Mouse (Mus musculus): ENCODE results near the gene Kxd1.

Gene Kxd1

DNA sequence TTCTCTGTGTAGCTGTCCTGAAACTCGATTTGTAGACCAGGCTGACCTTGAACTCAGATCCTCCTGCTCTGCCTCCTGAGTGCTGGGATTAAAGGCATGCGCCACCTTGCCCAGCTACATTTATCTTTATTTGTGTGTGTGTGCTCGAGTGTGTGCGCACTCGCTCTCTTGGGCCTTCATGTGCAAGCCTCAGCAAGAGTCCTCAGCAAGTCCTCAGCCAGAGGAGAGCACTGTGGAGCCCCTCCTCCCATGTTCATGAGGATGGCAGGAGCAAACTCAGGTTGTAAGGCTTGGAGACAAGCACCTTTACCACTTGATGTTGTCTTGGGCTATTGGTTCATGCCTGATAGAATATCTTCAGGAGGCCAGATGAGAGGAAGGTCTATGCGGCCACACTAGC is 20.0 kb upstream of the Kxd1 start:
- DNase-seq (ENCODE audit: low spot score): no peak

DNA sequence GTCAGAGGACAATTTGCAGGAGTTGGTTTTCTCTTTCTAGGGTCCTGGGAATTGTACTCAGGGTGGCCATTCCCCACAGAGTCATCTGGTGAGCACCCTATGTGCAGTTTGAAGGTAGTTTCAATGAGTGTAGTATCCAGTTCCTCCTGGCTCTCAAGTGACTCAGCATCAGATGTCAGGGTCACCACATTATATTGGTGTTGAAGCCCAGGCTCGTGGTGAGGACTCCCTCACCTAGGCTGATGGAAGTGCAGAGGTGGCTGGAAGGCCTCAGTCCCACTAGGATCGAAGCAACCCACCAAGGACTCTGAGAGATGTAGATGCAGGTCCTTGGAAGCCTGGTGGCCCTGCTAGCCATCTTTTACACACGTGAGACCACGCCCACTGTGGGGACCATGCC is 18.7 kb upstream of the Kxd1 start:
- no peak for DNase-seq (ENCODE audit: low spot score)

DNA sequence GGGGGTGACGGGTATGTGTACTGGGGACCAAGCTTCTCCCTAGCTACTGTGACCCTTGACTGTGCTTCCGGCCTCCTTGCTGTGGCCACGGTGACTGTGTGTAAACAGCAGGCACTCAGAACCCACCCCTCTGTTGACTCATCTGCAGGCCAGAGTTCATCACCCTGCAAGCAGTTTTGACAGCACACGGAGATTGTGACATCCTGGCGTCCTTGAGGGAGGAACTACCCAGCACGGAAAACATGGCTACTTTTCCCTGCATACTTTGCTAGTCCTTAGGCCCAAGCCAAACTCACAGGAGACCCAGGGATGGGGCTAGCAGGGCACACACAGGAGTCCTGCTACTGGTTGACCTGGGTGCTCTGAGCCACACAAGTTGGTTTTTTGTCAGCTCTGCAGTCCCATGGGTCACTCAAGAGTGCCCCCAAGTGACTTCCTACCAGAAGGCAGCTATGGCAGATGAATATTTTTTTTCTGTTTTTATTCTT is 16.5 kb upstream of the Kxd1 start:
- DNase-seq (ENCODE audit: low spot score): no peak

DNA sequence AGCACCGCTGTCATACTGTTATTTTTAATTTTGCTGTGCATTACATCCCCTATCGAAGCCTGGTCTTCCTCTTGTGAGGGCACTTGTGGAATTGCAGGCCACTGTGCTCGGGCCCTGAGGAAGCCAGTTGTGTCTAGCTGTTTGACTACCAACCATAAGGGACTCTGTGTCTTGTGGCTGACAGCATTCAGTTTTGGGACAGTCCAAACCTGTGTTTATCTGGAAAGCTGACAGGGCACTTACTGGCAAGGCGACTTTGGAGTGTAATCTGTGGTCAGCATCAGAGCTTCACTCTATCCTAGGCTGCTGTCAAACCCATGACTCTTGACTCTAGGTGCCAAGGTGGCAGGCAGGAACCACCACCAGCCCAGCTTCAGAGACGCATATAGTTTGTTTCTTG is 13.3 kb upstream of the Kxd1 start:
- no peak for DNase-seq (ENCODE audit: low spot score)

DNA sequence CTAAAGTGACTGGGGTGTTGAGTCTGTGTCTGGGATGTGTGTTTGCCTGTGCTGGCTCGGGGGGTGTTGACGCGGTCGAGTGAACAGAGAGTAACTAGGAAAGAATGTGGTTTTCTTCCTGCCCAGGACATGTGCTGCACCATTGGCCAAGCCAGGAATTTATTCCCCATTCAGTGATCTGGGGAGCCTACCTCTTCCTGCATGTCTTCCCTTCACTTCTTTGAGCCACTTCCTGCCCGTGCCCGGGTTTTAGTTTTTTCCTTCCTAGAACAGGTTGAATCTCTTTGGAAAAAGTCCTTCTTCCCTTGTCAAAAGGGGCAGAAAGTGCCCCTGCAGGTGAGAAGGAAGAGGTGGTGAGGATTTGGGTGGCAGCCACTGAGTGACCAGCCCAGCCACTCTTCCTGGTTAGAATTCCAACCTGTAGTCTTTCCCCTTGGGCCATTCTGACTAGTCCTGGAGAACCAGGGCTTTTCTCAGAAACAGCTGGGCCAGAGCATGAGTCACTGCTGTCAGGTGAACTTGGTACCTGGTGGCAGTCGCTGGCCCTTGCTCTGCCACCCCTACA is 12.8 kb upstream of the Kxd1 start:
- DNase-seq (ENCODE audit: low spot score): no peak

DNA sequence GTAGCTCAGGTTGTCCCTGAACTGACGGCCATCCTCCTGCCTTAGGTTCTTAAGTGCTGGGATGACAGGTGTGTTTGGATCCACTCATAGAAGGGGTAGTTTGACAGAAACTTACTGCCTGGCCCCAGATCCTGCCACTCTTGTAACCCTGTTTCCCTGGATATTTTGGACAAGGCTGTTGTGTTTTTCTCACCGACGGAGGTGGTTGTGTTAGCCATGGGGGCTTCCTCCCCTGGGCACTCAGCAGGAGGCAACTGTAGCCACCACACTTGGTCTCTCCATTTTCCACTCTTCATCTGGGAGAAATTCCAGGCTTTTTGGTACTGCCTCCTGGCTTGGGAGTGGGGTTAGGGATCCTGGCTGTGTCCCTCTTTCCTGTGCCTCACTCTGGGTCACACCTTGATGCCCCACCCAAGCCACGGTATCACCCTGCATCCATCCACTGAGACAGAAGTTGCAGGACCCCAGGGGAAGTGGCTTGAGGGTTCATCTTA is 12.3 kb upstream of the Kxd1 start:
- DNase-seq (ENCODE audit: low spot score): no peak

GRCm38 (mm10) chr8:70539077-70539813 is 11.5 kb upstream of the Kxd1 start, which contains the start of gene Ell:
Ell (plus strand) TSS chr8:70539457.
- peak; percentile 99 for DNase-seq (ENCODE audit: low spot score)

- peak; percentile 98 for DNase-seq (ENCODE audit: low spot score)
Measured at GRCm38 (mm10) chr8:70538633-70539076, 10.9 kb upstream of the Kxd1 start.

DNA sequence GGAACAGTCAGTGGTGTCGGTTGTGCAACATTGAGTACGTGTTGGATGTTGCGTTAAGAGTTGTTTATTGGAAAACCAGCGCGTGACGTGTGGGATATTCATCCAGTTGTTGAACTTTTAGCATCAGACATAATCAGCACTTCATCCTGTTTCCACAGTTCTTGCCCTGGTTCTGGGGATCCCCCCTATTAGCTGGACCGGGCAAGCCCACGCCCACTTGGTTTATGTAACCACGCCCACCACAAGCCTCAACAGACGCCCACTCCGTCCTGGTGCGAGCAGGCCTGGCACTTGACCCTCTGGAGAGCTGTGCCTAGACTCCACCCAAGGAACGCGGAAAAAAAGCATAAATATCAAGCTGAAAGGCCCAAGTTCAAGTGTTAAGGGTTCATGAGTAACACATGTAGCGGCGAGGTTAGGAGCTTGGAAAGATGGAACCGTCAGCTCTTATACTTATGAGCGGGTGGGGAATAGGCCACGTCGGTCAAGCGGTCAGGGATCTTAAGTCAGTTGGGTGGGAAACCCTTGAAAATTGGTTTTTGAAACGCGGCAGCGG is 10.3 kb upstream of the Kxd1 start:
- no peak for DNase-seq (ENCODE audit: low spot score)

DNA sequence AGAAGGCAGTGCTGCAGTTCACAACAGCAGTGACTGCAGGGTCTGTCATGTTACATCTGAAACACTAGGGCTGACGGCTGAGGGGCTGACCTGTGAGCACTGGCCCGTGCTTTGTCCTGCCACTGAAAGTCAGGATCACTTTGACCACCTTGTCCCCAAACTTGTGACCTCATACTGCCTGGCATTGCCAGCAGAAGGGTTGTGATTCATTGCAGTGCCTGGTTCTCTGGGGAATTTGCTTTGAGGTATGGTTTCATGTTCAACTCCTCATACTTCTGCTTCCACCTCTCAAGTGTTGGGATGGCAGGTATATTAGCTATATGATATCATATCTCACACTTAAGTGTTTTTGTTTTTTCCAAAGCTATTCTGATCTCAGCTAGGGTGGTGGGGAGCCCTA is 7.9 kb upstream of the Kxd1 start:
- DNase-seq (ENCODE audit: low spot score): no peak

DNA sequence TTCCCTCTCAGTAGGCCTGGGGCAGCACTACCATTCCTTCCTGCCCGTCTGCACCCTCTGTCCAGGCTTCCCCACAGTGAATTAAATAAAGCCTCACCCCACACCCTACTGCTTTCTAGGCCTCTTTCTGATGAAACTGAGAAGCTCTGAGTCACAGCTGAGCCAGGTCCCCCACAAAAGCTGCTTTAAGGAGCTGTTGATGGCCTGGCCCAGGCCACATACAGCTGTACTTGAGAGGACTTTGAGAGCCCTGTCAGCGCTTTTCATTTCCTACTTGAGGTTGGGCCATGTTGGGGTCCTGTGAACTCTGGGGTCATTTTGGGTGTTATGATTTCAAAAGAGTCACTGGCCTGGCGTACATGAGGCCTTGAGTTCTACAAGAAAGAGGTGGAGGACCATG is 7.5 kb upstream of the Kxd1 start:
- no peak for DNase-seq (ENCODE audit: low spot score)

- DNase-seq (ENCODE audit: low spot score): no peak
Measured at GRCm38 (mm10) chr8:70534281-70534680, 6.5 kb upstream of the Kxd1 start.

DNA sequence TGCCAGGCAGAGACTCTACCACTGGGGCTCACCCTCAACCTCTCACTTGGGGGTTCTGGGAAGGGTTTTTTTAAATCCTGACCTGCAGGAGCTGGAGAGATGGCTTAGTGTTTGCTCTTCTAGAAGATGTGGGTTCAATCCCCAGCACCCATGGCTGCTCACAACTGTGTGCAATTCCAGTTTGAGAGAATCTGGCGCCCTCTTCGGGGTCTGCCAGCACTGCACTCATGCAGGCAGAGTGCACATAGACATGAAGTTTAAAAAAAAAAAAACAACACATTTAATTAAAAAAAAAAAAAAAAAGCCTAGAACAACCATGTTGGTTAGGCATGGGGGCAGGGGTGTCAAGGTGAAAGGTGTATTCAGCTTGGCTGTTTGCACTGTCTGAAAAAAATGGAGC is 2.6 kb upstream of the Kxd1 start:
- DNase-seq (ENCODE audit: low spot score): no peak

DNA sequence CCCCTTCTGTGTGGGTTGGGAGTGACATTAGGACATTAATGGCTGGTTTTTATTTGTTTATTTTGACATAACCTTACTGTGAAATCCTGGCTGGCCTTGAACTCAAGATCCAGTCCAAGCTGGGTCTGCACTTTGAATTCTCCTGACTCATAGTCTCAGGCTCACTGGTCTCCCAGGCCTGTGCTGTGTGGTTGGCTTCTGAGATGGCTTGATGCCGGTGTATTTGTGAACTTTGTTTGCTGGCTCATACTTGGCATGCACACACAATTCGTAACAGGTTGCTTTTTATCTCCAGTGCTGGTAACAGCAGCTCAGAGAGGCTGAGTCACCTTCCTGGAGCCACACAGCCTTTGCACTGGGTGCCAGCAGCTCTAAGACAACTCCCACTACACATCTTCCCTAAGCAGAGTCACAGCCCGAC is 2.0 kb upstream of the Kxd1 start:
- DNase-seq (ENCODE audit: low spot score): no peak

DNA sequence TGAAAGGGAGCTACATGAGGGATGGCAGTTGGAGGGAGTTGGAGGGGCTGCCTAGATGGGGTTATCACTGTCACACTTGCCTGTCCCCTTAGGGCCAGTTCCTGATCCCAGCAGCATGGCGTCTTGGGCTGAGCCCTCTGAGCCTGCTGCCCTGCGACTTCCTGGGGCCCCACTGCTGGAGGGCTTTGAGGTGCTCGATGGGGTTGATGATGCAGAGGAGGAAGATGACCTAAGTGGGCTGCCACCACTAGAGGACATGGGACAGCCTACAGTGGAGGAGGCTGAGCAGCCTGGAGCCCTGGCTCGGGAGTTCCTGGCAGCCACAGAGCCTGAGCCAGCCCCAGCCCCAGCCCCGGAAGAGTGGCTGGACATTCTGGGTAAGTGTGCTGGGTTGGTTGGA is 1.5 kb upstream of the Kxd1 start:
- no peak for DNase-seq (ENCODE audit: low spot score)

DNA sequence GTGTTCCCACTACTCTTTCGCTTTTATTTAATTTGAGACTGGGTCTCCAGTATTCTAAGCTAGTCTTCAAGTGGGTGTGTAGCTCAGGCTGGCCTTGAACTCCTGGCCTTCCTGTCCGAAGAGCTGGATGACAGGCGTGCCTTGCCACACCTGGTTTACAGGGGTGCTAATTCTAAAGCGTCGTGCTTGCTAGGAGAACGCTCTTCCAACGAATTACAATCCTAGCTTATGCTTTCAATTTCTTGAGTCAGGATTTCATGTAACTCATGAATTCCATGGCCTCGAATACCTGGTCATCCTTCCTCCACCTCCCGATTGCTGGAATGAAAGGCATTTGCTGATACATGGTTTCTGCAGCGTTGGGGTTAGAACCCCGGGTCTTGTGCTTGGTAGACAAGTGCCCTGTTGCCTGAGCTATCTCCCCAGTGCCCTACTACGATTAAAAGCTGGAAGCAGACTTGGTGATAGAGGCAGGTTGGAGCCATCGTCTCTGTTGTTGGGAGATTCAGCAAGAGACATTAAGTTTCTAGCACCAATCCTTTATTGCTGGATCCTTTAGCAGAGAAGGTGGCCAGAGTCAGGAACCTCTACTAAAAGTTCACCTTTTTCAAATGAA is 534 bp upstream of the Kxd1 start:
- no peak for DNase-seq (ENCODE audit: low spot score)

- no peak for DNase-seq (ENCODE audit: low spot score)
Measured at GRCm38 (mm10) chr8:70527111-70527511, 645 bp downstream of the Kxd1 start.

GRCm38 (mm10) chr8:70522592-70523403 is 5.0 kb downstream of the Kxd1 start:
- DNase-seq (ENCODE audit: low spot score): peak; percentile 89

DNA sequence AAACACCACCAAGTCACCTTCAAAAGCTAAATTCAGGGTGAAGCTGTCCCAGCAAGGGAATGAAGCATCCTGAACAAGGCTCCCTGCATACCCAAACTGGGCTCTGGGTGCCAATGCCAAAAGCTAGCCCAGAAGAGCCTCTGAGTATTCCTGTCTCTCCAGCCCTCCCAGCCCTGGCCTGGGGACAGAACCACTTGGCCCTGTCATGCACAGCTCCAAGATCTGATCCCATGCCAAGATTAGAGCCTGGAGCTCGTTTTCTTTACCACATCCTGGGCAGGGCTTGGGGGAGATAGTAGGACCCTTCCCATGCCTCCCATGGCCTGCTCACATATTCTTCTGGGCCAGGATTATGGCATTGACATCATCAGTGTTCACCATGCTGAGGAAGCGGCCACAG is 8.2 kb downstream of the Kxd1 start:
- no peak for DNase-seq (ENCODE audit: low spot score)

- DNase-seq (ENCODE audit: low spot score): no peak
Measured at GRCm38 (mm10) chr8:70519043-70519442, 8.7 kb downstream of the Kxd1 start.

DNA sequence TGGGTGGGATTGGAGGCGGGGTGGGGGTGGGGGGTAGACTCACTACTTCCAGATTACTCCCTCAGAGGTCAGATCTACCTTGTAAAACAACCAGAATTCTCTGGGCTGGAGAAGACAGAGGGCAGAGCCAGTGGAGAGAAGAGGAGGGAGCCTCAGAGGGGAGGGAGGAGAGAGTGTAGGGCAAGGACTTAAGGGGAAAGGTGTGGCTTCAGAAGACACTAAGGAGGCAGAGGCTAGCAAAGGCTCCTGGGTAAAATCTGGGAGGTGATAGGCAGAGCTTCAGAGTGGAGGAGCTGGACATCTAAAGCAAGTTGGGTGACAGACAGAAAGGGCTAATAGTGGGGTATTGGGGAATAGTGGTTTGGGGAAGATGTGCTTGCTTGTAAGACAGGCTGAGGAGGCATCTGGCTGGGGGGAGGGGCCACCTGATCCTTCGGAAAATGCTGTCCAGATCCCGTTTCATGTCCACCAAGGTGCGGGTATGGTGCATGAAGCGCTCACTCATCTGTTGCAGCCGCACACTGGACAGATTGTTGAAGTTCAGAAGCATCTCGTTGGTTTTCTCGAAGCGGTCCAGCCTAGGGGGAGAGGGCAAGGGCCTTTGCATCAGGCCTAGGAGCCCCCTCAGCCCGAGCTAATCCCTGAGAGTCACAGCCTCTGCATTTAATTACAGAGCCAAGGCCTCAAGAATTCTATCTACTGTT is 9.7 kb downstream of the Kxd1 start:
- no peak for DNase-seq (ENCODE audit: low spot score)
